Mouse (Mus musculus): ENCODE data around the gene Slc12a7.

- TF ChIP-seq GATA1 (IDR thresholded peaks at IDR 0.05; ENCODE audit: low read length) (no peak), TAL1 (IDR thresholded peaks at IDR 0.05; ENCODE audit: low read length) (no peak)
Observed at GRCm38 (mm10) chr13:73723081-73723668, 9.7 kb upstream of the Slc12a7 start.

Measured in erythroblast, embryonic 14.5 days (primary cell).